Mouse (Mus musculus) monocyte, adult 2 months (primary cell): ENCODE data around the gene Slc25a28.

ENCODE experiments used
- DNase-seq, 2 experiments: peaks; one replicate each; pipeline ENCODE4 v3.0.0; 2022; ENCODE audit warnings: low spot score in 2 of 2, low read depth in 1 of 2

Slc25a28 gene

GRCm38 (mm10) chr19:43674730-43675524 is at the start of gene Slc25a28:
Slc25a28 (minus strand) TSS chr19:43674881.
- peak; percentile 97 to 98 for DNase-seq

DNA sequence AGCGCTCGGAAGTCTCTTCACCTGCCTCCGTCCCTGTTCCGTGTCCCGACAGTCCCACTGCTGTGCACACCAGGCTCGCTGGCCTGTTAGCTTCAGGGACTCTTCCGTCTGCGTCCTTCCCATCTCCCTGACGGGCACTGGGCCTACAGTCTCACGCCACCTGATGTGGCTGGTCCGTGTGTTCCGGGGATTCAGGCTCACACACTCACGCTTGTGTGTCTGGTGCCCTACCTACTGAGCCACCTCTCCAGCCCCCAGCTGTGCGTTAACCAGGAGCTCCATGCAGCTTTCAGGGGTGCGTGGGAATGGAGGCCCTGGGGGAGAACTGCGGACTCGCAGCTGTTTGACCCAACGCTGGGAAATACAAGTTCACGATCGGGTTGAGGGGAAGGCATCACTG is 49.5 kb upstream of the Slc25a28 start:
- no peak for DNase-seq

DNA sequence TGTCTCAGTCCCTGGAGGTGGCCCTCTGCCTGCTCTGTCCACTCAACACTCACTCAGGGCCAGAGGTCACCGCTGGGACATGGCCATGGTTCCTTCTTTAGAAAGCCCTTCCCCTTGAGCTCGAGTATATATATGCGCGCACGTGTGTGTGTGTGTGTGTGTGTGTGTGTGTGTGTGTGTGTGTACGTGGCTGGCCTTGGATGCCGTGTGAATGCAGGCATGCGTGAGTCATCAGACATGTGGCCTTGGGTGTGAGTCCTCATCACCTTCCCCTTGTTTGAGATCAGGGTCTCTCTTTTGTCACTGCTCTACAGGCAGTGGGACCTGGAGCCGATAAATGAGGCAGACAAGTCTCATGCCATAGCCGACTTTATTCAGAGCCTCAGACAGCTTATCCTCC is 48.8 kb upstream of the Slc25a28 start:
- DNase-seq: no peak

- DNase-seq: no peak
Measured at GRCm38 (mm10) chr19:43722891-43723290, 48.2 kb upstream of the Slc25a28 start.

DNA sequence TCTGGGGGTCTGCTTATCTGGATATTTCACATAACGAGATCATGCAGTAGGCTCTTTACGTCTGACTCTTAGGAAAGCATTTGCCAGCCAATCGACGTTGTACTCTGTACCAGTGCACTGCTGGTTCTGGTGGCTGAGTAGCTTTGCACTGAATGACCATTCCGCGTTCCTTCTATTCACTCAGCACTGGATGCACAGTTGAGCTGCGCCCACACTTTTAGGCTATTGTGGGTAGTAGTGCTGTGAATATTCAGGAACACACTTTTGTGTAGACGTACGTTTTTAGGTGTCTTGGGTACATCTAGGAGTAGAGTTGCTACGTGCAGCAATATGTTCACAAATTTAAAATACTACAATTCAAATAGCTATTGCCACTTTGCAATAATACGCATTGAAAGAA is 45.4 kb upstream of the Slc25a28 start:
- no peak for DNase-seq

- no peak for DNase-seq
Measured at GRCm38 (mm10) chr19:43711971-43712370, 37.3 kb upstream of the Slc25a28 start.

- peak; percentile 18 to 34 for DNase-seq
Measured at GRCm38 (mm10) chr19:43711159-43711916, 36.7 kb upstream of the Slc25a28 start.

DNA sequence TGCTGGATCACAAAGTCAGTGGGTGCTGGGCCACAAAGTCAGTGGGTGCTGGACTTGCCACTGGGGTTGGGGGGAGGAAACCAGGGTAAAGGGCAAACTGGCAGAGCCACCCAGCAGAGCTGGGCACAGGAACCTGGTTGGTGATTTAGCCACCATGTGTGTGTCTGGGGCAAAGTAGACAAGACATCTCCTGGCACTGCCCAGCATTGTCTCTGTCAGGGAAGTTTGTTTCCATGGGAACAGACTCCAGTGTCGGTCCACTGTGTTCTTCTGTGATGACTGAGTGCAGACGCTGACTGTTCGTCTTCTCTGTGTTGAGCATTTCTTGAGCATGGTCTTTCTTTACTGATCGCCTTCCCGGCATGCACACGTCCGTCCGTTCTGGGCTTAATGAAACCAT is 34.6 kb upstream of the Slc25a28 start:
- no peak for DNase-seq

DNA sequence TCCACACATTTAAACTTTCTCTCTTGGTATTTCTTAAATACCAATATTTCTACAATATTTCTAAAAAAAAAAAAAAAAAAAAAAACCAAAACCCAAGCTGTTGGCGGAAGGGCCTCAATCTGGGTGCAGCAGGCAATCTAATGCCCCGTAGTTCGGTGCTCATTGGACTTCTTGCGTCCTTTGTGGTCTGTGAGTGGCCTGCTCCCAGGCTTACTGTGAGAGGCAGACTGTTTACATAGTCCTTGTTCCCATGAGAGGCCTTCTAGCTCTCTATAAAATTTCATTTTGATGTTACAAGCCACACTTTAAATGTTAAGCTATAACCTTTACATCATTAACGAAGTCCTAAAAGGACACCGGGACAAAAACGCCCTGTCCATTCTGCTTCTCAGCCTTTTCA is 33.5 kb upstream of the Slc25a28 start:
- DNase-seq: no peak

DNA sequence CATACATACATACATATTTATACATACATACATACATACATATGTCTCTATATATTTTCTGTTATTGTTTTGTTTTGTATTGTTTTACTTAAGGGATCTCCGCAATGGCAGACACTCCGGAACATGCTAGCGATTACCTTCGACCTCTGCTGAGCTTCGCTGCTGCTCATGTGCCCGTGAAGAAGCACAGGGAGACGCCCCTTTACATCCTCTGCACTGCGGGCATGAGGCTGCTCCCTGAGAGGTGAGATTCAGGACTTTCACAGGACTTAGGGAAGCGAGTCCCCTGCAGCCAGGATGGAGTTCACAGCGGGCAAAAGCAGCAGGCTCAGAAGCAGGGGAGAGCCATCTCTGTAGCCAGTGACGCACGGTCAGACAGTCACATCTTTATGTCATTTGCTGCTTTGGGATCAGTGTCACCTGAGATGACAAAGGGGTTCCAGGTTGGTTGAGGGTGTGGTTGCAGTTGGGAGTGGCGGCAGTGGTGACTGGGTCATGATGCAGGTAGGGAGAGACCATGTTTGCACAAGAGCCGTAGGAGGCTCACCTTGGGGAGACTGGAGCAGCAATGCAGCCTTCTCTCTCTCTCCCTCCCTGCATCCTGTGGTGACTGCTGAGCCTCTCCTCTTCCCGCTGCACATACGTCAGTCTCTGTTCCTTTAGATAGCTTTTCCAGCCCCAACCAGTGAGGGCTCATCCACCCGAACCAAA is 30.3 kb upstream of the Slc25a28 start:
- DNase-seq: no peak

GRCm38 (mm10) chr19:43704211-43704610 is 29.5 kb upstream of the Slc25a28 start:
- DNase-seq: no peak

- DNase-seq: no peak
Measured at GRCm38 (mm10) chr19:43699763-43700155, 25.1 kb upstream of the Slc25a28 start.

DNA sequence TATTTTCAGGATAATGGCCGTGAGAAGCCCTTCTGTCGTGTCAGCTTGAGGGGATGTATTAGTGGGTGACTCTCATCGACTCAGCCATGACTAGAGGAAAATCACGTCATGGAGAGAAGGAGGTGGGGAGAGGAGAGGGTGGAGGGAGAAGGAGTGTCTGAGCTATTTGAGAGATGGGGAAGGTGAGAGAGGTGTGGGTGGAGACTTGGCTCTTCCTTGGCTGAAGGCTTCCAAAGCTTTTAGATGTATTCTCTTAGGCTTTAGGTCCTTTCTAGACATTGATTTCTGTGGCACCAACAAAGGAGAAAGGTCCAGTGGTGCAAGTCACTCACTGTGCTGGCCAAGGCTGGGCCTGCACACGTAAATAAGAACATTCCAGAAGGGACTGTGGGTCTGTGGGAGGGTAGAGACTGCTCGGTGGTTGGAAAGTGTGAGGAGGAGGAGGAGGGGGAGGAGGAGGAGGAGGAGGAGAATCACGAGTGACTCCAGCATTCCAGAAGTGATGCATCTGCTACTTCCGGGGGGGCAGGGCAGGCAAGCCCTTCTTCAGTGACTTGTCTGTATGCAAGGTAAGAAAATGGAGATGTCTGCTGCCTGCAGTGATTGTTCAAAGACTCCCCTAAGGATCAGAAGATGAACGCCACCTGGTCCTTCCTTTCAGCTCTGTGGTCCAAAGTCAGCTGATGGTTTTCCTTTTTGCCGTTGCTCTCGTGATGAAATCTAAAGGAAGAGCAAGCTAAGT is 24.5 kb upstream of the Slc25a28 start:
- no peak for DNase-seq

- DNase-seq: no peak
Measured at GRCm38 (mm10) chr19:43697666-43698370, 23.1 kb upstream of the Slc25a28 start.

GRCm38 (mm10) chr19:43695514-43695964 is 20.9 kb upstream of the Slc25a28 start:
- no peak for DNase-seq

DNA sequence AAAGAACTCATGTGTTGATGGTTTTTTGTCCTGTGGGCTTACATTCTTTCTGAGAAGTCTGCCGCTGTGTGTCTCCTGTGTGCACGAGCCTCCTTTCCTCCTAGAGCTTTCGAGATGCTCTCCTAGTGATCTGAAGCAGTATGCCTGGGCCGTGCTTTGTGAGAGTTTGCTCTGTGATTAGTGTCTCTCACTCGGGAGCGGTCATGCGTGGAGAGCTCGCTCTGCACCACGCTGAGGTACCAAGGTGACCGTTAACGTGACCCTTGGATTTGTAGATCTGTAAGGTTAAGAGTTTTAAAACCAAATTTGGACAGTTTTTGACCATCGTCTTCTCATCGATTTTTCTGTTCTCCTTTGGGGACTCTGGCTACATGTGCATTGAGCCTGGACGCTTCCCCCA is 18.1 kb upstream of the Slc25a28 start:
- DNase-seq: no peak

DNA sequence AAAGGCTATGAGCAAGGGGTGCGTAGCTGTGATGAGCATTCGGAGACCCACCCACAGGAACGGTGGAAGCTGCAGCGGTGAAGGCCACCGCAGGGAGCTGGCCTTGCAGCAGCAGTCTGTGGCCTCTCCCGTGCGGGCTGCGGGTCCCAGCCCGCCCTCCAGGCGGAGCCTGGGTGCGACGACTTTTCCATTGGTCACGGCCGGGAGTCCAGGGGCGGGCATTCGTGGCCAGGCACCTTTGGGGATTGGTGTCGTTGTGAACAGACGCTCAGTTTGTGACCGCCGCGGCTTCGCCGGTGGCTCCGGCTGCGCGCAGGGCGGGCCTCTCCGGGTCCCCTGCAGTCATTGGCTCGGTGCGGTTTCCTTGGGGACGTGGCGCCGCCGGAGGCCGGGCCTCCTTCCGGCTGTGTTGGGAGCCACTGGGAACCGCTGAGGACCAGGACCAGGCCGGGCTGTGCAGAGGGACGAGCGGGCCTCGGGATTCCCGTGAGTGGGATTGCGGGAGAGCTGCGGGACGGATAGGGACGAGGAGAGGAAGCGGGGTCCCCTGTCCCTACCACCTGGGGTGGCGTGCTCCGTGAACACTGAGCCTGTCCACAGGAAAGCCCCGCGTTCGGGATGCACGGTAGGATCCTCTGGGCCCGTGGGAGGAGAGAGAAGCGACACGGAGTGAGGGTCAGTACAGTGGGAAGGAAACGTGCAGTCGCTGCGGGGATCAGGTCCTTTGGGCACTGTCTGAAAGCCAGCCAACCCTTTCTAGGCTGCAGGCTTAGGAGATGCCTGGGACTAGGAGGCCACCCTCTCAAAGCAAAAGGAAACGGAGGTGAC is 15.0 kb upstream of the Slc25a28 start, which contains the start of gene Entpd7:
Gene Entpd7 (plus strand): TSS at position 254 of the 828 bp plus-strand sequence.
- peak; percentile 87 to 91 for DNase-seq

DNA sequence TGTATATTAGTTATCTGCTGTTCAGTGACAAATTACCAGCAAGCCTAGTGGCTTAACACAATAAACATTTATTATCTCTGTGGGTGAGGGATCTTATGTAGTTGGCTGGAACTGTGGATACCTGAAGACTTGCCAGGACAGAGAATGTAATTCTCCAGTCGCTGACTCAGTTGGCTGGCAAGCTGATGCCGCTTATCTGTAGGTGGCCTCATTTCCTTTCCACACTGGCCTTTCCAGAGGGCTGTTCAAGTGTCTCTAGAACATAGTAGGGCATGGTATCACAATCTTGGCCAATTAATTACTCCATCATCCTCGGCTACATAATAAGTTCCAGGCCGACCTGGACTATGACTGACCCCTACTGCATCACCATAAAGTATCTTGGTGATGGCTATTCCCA is 6.9 kb upstream of the Slc25a28 start:
- DNase-seq: no peak

DNA sequence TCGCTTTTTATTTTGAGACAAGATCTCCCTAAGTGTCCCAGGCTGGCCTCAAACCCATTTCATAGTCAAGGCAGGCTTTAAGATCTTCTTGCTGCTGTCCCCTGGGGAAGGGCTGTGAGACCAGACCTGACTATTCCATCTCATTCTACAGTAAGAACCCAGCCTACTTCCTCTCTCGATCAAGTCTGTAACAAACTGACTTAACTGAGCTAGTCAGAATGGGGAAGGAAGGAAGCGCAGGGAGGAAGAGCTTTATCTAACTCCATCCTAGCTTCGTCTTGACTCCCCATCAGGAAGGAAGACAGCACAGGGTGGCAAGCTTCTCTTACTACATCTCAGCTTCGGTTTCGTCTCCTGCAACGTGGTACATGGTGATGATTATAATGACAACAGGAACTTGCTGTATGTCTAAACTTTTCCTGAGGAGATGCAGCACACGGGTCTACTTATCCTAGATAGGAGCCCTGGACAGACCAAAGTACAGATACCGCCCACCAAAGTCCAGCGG is 4.8 kb upstream of the Slc25a28 start:
- DNase-seq: peak in 1 of 2 experiments; percentile 50
